Mouse (Mus musculus): ENCODE data around the gene Cep104. TPM values are rescaled to one million over a fixed set of nuclear protein-coding genes. Genes with fewer than 3 reads are reported as not detected.

The Cep104 gene
- total RNA-seq, 2 experiments from 2014 or later, result 25.3 to 28.2 TPM

DNA sequence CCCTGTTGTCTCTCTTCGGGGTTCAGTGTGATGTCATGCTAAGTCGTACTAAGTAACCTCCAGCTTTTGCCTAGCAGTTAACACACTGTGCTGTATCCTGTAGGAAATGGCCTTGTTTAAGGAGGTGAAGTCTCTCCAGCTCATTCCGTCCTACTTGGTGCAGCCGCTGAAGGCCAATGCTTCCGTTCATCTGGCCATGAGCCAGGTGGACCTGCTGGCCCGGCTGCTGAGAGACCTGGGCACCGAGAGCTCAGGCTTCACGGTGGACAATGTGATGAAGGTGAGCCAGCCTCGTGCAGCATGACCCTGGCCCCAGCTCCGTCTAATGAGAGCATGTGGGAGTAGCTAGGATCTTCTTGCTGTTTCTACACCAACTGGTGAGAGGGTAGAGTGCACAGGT lies 17.7 kb downstream of the Cep104 start:
- peak in 1 of 2 experiments; percentile 30 for DNase-seq

- peak in 1 of 2 experiments; percentile 43 for DNase-seq
Measured at GRCm38 (mm10) chr4:153993505-153993904, 18.5 kb downstream of the Cep104 start.

DNA sequence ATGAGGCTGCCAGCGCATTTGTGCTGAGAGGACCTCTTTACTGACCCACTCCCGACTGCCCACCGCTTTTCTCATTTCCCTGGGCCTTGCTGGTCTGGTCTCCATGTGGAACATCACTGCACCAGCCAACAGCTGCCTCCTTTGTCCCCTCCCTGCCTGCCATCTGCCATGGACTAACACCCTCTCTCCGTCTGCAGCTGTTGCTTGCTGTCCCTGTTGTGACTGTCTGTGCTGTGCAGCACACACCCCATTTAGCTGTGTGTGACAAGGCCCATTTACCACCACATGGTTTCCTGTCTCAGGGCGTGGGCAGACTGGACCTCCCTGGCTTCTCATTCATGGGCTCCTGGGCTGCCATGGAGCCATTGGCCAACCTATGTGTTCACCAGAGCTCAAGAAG lies 30.5 kb downstream of the Cep104 start:
- DNase-seq, result no peak

DNA sequence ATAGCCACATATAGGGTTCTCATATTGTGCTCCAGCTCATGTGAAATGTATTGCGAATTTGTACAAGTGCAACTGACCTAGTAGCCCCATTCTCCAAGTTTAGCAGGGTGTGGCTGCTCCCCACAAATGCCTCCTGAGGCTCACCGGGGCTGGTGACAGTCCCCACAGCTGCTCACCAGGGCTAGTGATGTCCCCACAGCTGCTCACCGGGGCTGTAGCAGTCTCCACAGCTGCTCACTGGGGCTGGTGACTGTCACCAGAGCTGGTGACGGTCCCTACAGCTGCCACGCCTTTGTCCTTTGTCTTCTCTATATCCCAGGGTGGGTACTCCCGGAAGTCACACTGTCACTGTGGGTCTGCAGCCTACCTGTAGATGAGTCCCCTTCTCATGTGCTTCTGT lies 31.3 kb downstream of the Cep104 start:
- no peak for DNase-seq

DNA sequence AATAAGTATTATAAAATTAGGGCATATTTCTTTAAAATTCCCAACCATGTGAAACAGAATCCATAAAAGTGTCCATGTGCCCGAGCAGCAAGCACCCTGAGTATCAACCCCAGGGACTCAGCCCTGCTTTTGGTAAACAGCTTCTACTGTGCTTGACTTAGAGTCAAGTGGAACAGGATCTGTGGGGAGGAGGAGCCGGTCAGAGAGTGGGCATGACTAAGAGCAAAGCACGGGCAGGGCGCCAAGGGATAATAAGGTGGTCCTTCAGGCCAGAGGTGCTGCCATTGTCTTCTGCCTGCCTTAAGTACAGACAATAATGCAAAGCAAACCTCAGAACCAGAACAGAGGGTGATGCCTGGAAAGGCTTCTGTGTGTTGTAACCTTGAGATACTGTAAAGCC lies 32.8 kb downstream of the Cep104 start:
- peak; percentile 32 to 50 for DNase-seq

DNA sequence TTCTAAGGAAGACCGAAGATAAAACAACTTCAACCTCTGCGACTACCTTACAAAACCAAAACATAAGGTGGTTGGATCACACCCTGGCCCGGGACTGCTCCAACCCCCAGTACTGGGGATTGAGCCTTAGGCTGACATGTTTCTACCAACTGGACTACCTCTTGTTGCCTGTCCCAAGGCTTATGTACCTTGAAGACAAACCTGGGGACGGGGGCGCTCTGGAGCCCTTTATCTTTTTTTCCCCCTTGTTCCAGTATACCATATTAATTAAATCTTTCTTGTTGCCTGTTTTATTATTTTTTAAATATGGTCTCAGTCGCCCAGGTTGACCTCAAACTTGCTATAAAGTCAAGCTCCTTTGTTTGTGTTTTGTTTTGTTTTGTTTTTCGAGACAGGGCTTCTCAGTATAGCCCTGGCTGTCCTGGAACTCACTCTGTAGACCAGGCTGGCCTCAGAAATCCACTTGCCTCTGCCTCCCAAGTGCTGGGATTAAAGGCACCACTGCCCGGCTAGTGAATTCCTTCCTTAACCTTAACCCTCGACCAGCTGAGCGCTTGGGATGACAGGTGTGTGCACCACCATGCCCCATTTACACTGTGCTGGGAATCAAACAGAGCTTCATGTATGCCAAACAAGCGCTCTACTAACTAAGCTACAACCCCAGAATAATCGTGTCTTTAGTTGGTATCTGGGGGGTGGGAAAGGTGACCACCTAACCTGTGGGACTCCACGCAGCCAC lies 36.1 kb downstream of the Cep104 start:
- no peak for DNase-seq

DNA sequence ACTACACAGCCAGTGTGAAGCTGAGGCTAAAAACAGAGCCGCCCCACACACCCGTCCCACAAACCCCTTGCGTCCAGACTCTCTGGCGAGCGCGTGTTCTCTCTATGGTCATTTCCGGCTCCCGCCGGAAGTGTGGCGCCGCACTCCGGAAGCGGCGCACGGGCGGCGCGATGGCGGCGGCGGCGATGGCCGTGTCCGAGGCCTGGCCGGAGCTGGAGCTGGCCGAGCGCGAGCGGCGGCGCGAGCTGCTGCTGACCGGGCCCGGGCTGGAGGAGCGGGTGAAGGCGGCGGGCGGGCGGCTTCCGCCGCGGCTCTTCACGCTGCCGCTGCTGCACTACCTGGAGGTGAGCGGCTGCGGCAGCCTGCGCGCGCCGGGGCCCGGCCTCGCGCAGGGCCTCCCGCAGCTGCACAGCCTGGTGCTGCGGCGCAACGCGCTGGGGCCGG lies 36.7 kb downstream of the Cep104 start, which contains the start of gene Lrrc47:
Gene Lrrc47 (plus strand): TSS at position 86 of the 444 bp plus-strand sequence.
- DNase-seq, result peak; percentile 88 to 91

GRCm38 (mm10) chr4:154012132-154012882 lies 37.3 kb downstream of the Cep104 start:
- DNase-seq, result peak; percentile 44 to 46

DNA sequence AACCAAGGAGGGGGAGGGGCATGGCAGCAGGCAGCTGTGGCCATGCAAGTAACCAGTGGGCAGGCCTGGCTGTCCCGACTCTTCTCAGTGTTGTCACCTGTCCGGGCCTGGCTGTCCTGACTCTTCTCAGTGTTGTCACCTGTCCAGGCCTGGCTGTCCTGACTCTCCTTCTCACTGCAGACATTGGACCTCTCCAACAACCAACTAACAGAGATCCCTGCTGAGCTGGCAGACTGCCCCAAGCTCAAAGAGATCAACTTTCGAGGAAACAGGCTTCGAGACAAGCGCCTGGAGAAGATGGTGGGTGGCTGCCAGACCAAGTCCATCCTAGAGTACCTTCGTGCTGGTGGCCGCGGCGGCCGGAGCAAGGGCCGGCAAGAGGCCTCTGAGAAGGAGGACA lies 40.5 kb downstream of the Cep104 start:
- DNase-seq, result no peak

DNA sequence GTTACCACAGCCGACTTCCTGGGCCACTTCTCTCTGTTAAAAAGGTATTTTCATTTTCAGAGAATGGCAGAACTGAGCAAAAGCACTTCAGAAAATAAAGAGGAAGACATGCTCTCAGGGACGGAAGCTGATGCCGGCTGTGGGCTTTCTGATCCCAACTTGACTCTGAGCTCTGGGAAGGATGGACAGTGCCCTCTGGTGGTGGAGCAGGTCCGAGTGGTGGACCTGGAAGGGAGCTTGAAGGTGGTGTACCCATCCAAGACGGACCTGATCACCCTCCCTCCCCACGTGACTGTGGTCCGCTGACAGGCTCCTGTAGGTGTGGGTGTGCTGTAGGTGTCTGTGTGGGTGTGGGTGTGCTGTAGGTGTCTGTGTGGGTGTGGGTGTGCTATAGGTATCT lies 44.6 kb downstream of the Cep104 start:
- peak; percentile 60 to 77 for DNase-seq

DNA sequence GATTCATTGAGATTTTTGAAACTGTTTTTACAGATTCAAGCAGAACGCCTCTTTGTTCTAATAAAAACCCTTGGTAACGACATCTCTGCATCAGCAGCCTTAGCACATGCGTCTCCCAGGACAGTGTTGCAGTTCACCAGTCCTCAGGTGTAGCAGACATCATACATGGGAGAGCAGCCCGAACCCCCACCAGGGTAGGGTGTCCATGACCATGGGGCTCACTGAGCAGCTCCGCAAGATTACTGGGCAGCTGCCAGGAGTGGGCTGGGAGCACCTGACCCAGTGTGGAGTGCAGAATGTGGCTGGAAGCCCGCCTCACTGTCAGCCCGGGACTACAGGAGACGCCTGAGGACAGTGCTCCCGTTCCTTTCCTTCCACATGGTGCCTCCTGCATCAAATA lies 46.4 kb downstream of the Cep104 start:
- DNase-seq, result no peak

GRCm38 (mm10) chr4:154022407-154022806 lies 47.4 kb downstream of the Cep104 start:
- peak; percentile 15 to 40 for DNase-seq

GRCm38 (mm10) chr4:154022844-154023243 lies 47.9 kb downstream of the Cep104 start:
- DNase-seq, result no peak

- no peak for DNase-seq
Measured at GRCm38 (mm10) chr4:154023754-154024601, 49.0 kb downstream of the Cep104 start.

GRCm38 (mm10) chr4:154024729-154025521 lies 49.9 kb downstream of the Cep104 start:
- peak in 1 of 2 experiments; percentile 27 for DNase-seq

DNA sequence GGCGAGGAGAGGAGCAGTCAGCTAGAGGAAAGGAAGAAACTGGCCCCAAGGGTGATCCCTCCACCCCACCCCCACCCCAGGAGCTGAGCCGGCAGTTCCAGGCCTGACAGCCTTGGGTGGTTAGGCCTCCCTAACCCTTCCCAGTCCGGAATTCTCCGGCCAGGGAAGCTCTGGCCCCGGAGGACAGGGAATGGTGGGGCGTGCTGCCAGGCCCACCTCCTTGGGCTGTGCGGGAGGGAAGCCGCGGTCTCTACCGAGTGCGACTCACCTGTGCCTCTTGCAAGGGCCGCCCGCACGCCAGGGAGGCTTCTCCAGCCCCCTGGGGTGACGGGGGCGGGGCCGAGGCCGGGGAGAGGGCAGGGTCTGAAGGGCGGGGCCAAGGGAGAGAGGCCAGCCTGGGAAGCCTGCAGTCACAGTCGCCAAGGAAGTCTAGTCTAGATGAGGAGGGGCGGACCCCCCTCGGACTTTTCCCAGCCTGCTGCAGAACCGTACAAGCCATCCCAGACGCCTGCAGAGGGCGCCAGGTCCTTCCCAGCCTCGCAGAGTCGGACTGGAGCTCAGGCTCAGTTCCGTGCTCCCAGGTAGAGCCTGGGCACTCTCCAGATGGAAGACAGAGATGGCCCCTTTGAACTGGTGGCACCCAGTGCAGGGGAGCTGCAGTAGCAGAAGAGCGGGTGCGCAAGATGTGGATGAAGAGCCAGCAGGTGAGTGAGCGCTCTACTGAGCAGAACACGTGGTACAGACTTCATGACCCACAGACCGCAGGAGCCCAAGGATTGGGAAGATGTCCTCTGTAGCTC lies 50.8 kb downstream of the Cep104 start, which contains the start of gene Smim1:
Gene Smim1 (minus strand): TSS at position 590 of the 800 bp plus-strand sequence.
- DNase-seq, result peak; percentile 84 to 89

- no peak for DNase-seq
Measured at GRCm38 (mm10) chr4:154026441-154026761, 51.4 kb downstream of the Cep104 start.

- DNase-seq, result no peak
Measured at GRCm38 (mm10) chr4:154028066-154028465, 53.1 kb downstream of the Cep104 start.

- DNase-seq, result no peak
Measured at GRCm38 (mm10) chr4:154028646-154029045, 53.7 kb downstream of the Cep104 start.

DNA sequence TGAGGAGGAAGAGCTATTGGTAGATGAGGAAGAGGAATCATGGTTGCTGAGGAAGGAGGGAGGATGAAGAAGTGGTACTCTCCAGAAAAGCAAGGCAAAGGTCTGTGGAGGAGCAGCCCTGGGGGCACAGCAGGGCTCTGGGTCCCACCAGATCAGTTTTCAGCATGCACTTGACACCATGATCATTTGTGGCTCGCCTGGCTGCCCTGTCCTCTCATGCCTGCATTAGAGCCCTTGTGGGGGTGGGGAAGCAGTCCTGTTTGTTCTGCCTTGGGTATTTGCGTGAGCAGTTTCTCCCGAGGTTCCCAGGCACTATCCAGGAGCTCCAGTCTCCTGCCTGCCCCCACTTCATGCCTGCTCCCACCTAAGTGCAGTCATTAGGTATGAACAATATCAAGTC lies 62.1 kb downstream of the Cep104 start:
- DNase-seq, result no peak

GRCm38 (mm10) chr4:154042577-154042976 lies 67.6 kb downstream of the Cep104 start, which contains the start of gene Ccdc27:
Ccdc27 (minus strand) TSS chr4:154042677.
- DNase-seq, result no peak
